Mouse (Mus musculus): ENCODE data around the gene Rph3a. TPM values are rescaled to one million over a fixed set of nuclear protein-coding genes. Genes with fewer than 3 reads are reported as not detected.

Rph3a gene
- total and polyA plus RNA-seq, 3 experiments: not detected

- DNase-seq (ENCODE audit: low read depth, low spot score): no peak
- H3K36me3 ChIP-seq (ENCODE audit: control insufficient read depth in 1 of 2, insufficient read depth in 2 of 2, low read length in 2 of 2): no peaks in the 10 kb centered on the region
- TF ChIP-seq HCFC1 (IDR thresholded peaks at IDR 0.05; ENCODE audit: low read depth, low read length) (no peak), ETS1 (IDR thresholded peaks at IDR 0.05; ENCODE audit: low read depth, low read length) (no peak), ELF1 (IDR thresholded peaks at IDR 0.05; ENCODE audit: low read depth, low read length) (no peak), CHD1 (IDR thresholded peaks at IDR 0.05; ENCODE audit: low read depth, low read length) (no peak), SIN3A (IDR thresholded peaks at IDR 0.05; ENCODE audit: low read length) (no peak)
- H3K4me1 ChIP-seq (ENCODE audit: control insufficient read depth in 1 of 2, insufficient read depth in 2 of 2, low read length in 2 of 2): no peaks in the 10 kb centered on the region
- no peaks in the 10 kb centered on the region for H3K9me3 ChIP-seq (replicated peaks; ENCODE audit: insufficient read depth, low read length)
- no peak overlapping the region for H3K4me3 ChIP-seq (ENCODE audit: control insufficient read depth in 1 of 2, insufficient read depth in 1 of 2, low read depth in 2 of 2, low read length in 2 of 2)
- H3K9ac ChIP-seq (ENCODE audit: control insufficient read depth, low read depth, low read length, poor library complexity, severe bottlenecking): no peak overlapping the region
- no peak overlapping the region for H3K27ac ChIP-seq (ENCODE audit: control insufficient read depth, low read depth, low read length)
- H3K79me2 ChIP-seq (ENCODE audit: control insufficient read depth, insufficient read depth, low read length, poor library complexity): no peaks in the 10 kb centered on the region
- no peaks in the 10 kb centered on the region for H3K27me3 ChIP-seq (ENCODE audit: control insufficient read depth in 1 of 2, insufficient read depth in 2 of 2, low read length in 2 of 2)
Observed at GRCm38 (mm10) chr5:121008411-121009239, 1.3 kb downstream of the Rph3a start.

GRCm38 (mm10) chr5:121007563-121007962 is 2.3 kb downstream of the Rph3a start:
- H3K4me1 ChIP-seq (ENCODE audit: control insufficient read depth in 1 of 2, insufficient read depth in 2 of 2, low read length in 2 of 2): no peaks in the 10 kb centered on the region
- H3K79me2 ChIP-seq (ENCODE audit: control insufficient read depth, insufficient read depth, low read length, poor library complexity): no peaks in the 10 kb centered on the region
- no peaks in the 10 kb centered on the region for H3K36me3 ChIP-seq (ENCODE audit: control insufficient read depth in 1 of 2, insufficient read depth in 2 of 2, low read length in 2 of 2)
- no peaks in the 10 kb centered on the region for H3K27me3 ChIP-seq (ENCODE audit: control insufficient read depth in 1 of 2, insufficient read depth in 2 of 2, low read length in 2 of 2)
- no peak for DNase-seq (ENCODE audit: low read depth, low spot score)
- TF ChIP-seq RAD21 (IDR thresholded peaks at IDR 0.05; ENCODE audit: low read depth, low read length): no peak
- TF ChIP-seq SIN3A (IDR thresholded peaks at IDR 0.05; ENCODE audit: low read length): no peak
- no peak for TF ChIP-seq HCFC1 (IDR thresholded peaks at IDR 0.05; ENCODE audit: low read depth, low read length)
- TF ChIP-seq MAZ (IDR thresholded peaks at IDR 0.05; ENCODE audit: low read depth, low read length): no peak
- TF ChIP-seq POLR2A (IDR thresholded peaks at IDR 0.05; ENCODE audit: control insufficient read depth in 1 of 2, insufficient read depth in 1 of 2, low read depth in 1 of 2, low read length in 2 of 2, poor library complexity in 1 of 2): no peak
- TF ChIP-seq NELFE (IDR thresholded peaks at IDR 0.05; ENCODE audit: low read depth, low read length): no peak
- TF ChIP-seq TBP (IDR thresholded peaks at IDR 0.05; ENCODE audit: low read depth, low read length): no peak
- TF ChIP-seq KAT2A (conservative IDR thresholded peaks at IDR 0.05; ENCODE audit: low read depth, low read length): no peak
- H3K27ac ChIP-seq (ENCODE audit: control insufficient read depth, low read depth, low read length): no peak overlapping the region
- no peaks in the 10 kb centered on the region for H3K9me3 ChIP-seq (replicated peaks; ENCODE audit: insufficient read depth, low read length)
- H3K9ac ChIP-seq (ENCODE audit: control insufficient read depth, low read depth, low read length, poor library complexity, severe bottlenecking): no peak overlapping the region
- no peak overlapping the region for H3K4me3 ChIP-seq (ENCODE audit: control insufficient read depth in 1 of 2, insufficient read depth in 1 of 2, low read depth in 2 of 2, low read length in 2 of 2)

GRCm38 (mm10) chr5:121007130-121007529 is 2.8 kb downstream of the Rph3a start:
- no peak for TF ChIP-seq ZNF384 (IDR thresholded peaks at IDR 0.05; ENCODE audit: low read depth, low read length)
- H3K27me3 ChIP-seq (ENCODE audit: control insufficient read depth in 1 of 2, insufficient read depth in 2 of 2, low read length in 2 of 2): no peaks in the 10 kb centered on the region

More at GRCm38 (mm10) chr5:121007130-121007529, 2.8 kb downstream of the Rph3a start:
- Histone ChIP-seq H3K27ac (ENCODE audit: control insufficient read depth, low read depth, low read length) (no peak overlapping the region), H3K9ac (ENCODE audit: control insufficient read depth, low read depth, low read length, poor library complexity, severe bottlenecking) (no peak overlapping the region), H3K9me3 (replicated peaks; ENCODE audit: insufficient read depth, low read length) (no peaks in the 10 kb centered on the region), H3K36me3 (ENCODE audit: control insufficient read depth in 1 of 2, insufficient read depth in 2 of 2, low read length in 2 of 2) (no peaks in the 10 kb centered on the region), H3K4me1 (ENCODE audit: control insufficient read depth in 1 of 2, insufficient read depth in 2 of 2, low read length in 2 of 2) (no peaks in the 10 kb centered on the region), H3K79me2 (ENCODE audit: control insufficient read depth, insufficient read depth, low read length, poor library complexity) (no peaks in the 10 kb centered on the region), H3K4me3 (ENCODE audit: control insufficient read depth in 1 of 2, insufficient read depth in 1 of 2, low read depth in 2 of 2, low read length in 2 of 2) (no peak overlapping the region)
- DNase-seq (ENCODE audit: low read depth, low spot score): no peak

Data from MEL (cell line).